Mouse (Mus musculus): Measurements from ENCODE around the gene Pgd.

DNA sequence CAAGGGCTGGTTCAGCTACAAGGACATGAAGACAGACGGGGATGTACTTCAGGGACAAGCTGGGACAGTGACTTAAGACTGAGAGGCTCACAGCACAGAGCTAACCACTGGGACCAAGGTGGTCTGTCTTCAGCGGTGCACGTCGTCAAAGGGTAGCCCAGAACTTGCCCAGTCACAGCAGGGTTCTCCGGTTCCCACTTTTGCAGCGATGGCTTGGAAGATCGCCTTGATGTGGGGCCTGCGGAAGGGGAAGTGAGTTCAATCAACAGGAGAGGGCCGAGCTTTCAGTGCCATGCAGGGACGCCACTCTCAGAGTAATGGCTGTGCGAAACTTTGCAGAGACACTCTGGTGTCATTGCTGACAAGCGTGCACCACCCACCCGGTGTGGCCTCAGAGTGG lies 6.7 kb downstream of the Pgd start:
- TF ChIP-seq CTCF (conservative IDR thresholded peaks at IDR 0.05; ENCODE audit: low read length) (no peak), POU5F1 (IDR thresholded peaks at IDR 0.05; ENCODE audit: borderline replicate concordance, low read length) (no peak)
